ENCODE assay signal across 25 mouse cellular contexts in genomic region chr7:115454988-115455387, GRCm38 (mm10).
"Had no signal": no experiment of that assay in that cellular context is flagged by ENCODE, and none has a peak within 500 bp of the region (broad histone marks: within the 10 kb centered on the region; RNA-seq: fewer than 3 reads in every experiment).

No protein-coding gene starts in this region.

- H3K9ac ChIP-seq: heart, embryonic 13.5 days; heart, embryonic 15.5 days; hindbrain, embryonic 13.5 days; hindbrain, embryonic 15.5 days; kidney, embryonic 15.5 days; limb, embryonic 13.5 days; limb, embryonic 15.5 days had no signal

- H3K9me3 ChIP-seq: heart, embryonic 13.5 days; heart, embryonic 15.5 days; hindbrain, embryonic 13.5 days; hindbrain, embryonic 15.5 days; kidney, embryonic 15.5 days; limb, embryonic 13.5 days; limb, embryonic 15.5 days had no signal

- H3K4me3 ChIP-seq: gastrocnemius, adult 2 months; heart, embryonic 13.5 days; heart, embryonic 15.5 days; hindbrain, embryonic 13.5 days; hindbrain, embryonic 15.5 days; kidney, embryonic 15.5 days; limb, embryonic 13.5 days; limb, embryonic 15.5 days had no signal

- H3K27ac ChIP-seq: gastrocnemius, adult 2 months; heart, embryonic 13.5 days; heart, embryonic 15.5 days; hindbrain, embryonic 13.5 days; hindbrain, embryonic 15.5 days; hindbrain, postnatal 0 days; kidney, embryonic 15.5 days; kidney, postnatal 0 days; limb, embryonic 13.5 days; limb, embryonic 15.5 days had no signal

- DNase-seq: gastrocnemius, adult 2 months; gastrocnemius, postnatal 10 days; gastrocnemius, postnatal 25 days; heart, adult 18-20 months; heart, postnatal 14 days; heart, postnatal 36 days; kidney, adult 11 months; kidney, adult 2 months; kidney, adult 9 months; kidney, postnatal 14 days; kidney, postnatal 36 days; layer of hippocampus, adult 9-11 months; layer of hippocampus, postnatal 36 days; left cerebral cortex, postnatal 4 days had no signal

- ATAC-seq: hindbrain, postnatal 0 days; intestine, embryonic 16.5 days had no signal

- H3K4me2 ChIP-seq: heart, embryonic 11.5 days; heart, embryonic 13.5 days; heart, embryonic 15.5 days; hindbrain, embryonic 13.5 days; hindbrain, embryonic 15.5 days; kidney, embryonic 15.5 days; limb, embryonic 13.5 days; limb, embryonic 15.5 days had no signal

- H3K27me3 ChIP-seq: heart, embryonic 13.5 days; heart, embryonic 15.5 days; hindbrain, embryonic 15.5 days had no signal

- H3K36me3 ChIP-seq: heart, embryonic 13.5 days; heart, embryonic 15.5 days; hindbrain, embryonic 13.5 days; hindbrain, embryonic 15.5 days; kidney, embryonic 15.5 days; limb, embryonic 13.5 days; limb, embryonic 15.5 days had no signal
